Mouse (Mus musculus) lung, postnatal 0 days (tissue): Measurements from ENCODE around the gene Atat1.

ENCODE experiments used
- CTCF ChIP-seq: IDR thresholded peaks from 2 replicates; pipeline ENCODE4 v1.5.1; 2016; ENCODE audit warnings: antibody characterized with exemption, mild to moderate bottlenecking
- EP300 ChIP-seq: IDR thresholded peaks from 2 replicates; pipeline ENCODE4 v1.6.1; 2016; ENCODE audit warnings: antibody characterized with exemption, mild to moderate bottlenecking, control low read depth

- TF ChIP-seq CTCF = no peak
- TF ChIP-seq EP300 = no peak
Measured at GRCm38 (mm10) chr17:35919864-35920301, 10.0 kb upstream of the Atat1 start.
